Mouse (Mus musculus): Measurements from ENCODE around the gene Zdhhc14. TPM values are rescaled to one million over a fixed set of nuclear protein-coding genes. Genes with fewer than 3 reads are reported as not detected.

Gene Zdhhc14
- polyA plus RNA-seq, 1 experiment: 0.86 TPM

DNA sequence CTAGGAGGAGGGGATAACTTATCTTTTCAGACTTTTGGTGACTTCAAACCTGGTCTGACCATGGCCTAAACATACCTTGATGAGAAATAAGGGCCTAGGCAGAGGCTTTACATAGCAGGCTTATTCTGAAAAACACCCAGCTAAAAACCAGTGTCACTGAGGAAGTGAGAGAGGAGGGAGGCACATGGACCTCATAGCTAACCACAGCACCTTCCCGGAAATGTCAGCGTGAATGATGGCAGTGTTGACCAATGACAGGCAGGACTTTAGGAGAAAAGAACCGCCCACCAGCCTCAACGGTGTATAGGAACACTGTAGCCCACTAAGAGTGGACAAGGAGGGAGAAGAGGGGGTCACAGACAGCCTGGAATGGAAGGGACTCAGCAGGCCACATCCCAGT, 224.6 kb downstream of the Zdhhc14 start:
- no peak for TF ChIP-seq REST (IDR thresholded peaks at IDR 0.05; ENCODE audit: insufficient read depth, insufficient read length)
- TF ChIP-seq POLR2AphosphoS2 (IDR thresholded peaks at IDR 0.05; ENCODE audit: insufficient read length, low read depth): no peak
- TF ChIP-seq MYOD1 (IDR thresholded peaks at IDR 0.05; ENCODE audit: control insufficient read depth in 1 of 3, insufficient read length in 2 of 3, low read depth in 2 of 3): no peak
- TF ChIP-seq MAX (IDR thresholded peaks at IDR 0.05; ENCODE audit: low read depth): no peak
- TF ChIP-seq USF1 (IDR thresholded peaks at IDR 0.05; ENCODE audit: low read depth): no peak
- TF ChIP-seq CEBPB (IDR thresholded peaks at IDR 0.05; ENCODE audit: insufficient read depth, poor library complexity, severe bottlenecking): no peak
- TF ChIP-seq E2F4 (IDR thresholded peaks at IDR 0.05; ENCODE audit: insufficient read depth): no peak
- no peak for TF ChIP-seq TCF3 (IDR thresholded peaks at IDR 0.05; ENCODE audit: insufficient read length, low read depth)
- no peak for TF ChIP-seq TCF12 (IDR thresholded peaks at IDR 0.05; ENCODE audit: insufficient read depth, poor library complexity, severe bottlenecking)
- TF ChIP-seq POLR2A (IDR thresholded peaks at IDR 0.05; ENCODE audit: insufficient read length, low read depth): no peak
- no peak for TF ChIP-seq MYOG (IDR thresholded peaks at IDR 0.05; ENCODE audit: control insufficient read depth in 1 of 3, insufficient read depth in 1 of 3, insufficient read length in 2 of 3, low read depth in 2 of 3)
- TF ChIP-seq SRF (IDR thresholded peaks at IDR 0.05; ENCODE audit: control insufficient read depth, insufficient read length, low read depth): no peak
- H3K36me3 ChIP-seq (ENCODE audit: control insufficient read depth, insufficient read depth): no peaks in the 10 kb centered on the region

DNA sequence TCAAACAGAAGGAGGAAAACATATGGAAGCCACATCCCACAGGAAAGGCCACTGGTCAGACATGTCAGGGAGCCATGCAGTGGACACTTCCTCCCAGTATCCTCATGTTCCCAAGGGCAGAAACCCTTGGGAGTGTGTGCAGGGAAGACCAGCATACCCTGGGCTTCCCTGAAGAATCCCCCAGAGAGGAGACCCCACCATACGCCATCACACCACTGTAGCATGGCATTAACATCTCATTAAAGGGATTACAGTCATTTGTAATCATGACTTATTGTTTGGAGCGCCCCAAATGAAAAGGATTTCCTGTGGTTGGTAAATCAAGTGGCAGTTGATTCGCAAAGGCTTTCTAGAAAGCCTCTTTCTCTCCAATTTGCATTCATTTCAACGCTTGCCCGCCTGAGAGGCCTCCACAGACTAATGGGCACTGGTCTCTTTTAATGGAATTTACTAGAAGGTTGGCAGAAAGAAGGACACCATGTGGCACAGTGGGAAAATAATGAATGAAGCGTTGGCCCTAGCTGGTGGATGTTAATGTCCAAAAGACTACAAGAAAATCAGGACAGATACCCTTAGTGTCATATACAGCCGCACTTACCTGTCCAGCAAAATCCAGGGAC, 226.5 kb downstream of the Zdhhc14 start:
- no peaks in the 10 kb centered on the region for H3K36me3 ChIP-seq (ENCODE audit: control insufficient read depth, insufficient read depth)
- no peak overlapping the region for H3ac ChIP-seq (ENCODE audit: control insufficient read depth, insufficient read length)
- no peak for TF ChIP-seq CEBPB (IDR thresholded peaks at IDR 0.05; ENCODE audit: insufficient read depth, poor library complexity, severe bottlenecking)
- no peak for TF ChIP-seq MYOG (IDR thresholded peaks at IDR 0.05; ENCODE audit: control insufficient read depth in 1 of 3, insufficient read depth in 1 of 3, insufficient read length in 2 of 3, low read depth in 2 of 3)
- no peak for TF ChIP-seq TCF3 (IDR thresholded peaks at IDR 0.05; ENCODE audit: insufficient read length, low read depth)
- TF ChIP-seq REST (IDR thresholded peaks at IDR 0.05; ENCODE audit: insufficient read depth, insufficient read length): no peak
- no peak for TF ChIP-seq MAX (IDR thresholded peaks at IDR 0.05; ENCODE audit: low read depth)
- no peak for TF ChIP-seq SRF (IDR thresholded peaks at IDR 0.05; ENCODE audit: control insufficient read depth, insufficient read length, low read depth)
- no peak for TF ChIP-seq MYOD1 (IDR thresholded peaks at IDR 0.05; ENCODE audit: control insufficient read depth in 1 of 3, insufficient read length in 2 of 3, low read depth in 2 of 3)
- TF ChIP-seq POLR2A (IDR thresholded peaks at IDR 0.05; ENCODE audit: insufficient read length, low read depth): no peak
- no peak for TF ChIP-seq E2F4 (IDR thresholded peaks at IDR 0.05; ENCODE audit: insufficient read depth)
- TF ChIP-seq TCF12 (IDR thresholded peaks at IDR 0.05; ENCODE audit: insufficient read depth, poor library complexity, severe bottlenecking): no peak
- no peak for TF ChIP-seq USF1 (IDR thresholded peaks at IDR 0.05; ENCODE audit: low read depth)
- TF ChIP-seq POLR2AphosphoS2 (IDR thresholded peaks at IDR 0.05; ENCODE audit: insufficient read length, low read depth): no peak
- no peaks in the 10 kb centered on the region for H3K79me2 ChIP-seq (ENCODE audit: control insufficient read depth, insufficient read depth)
- peaks cover 28% of the 10 kb centered on the region for H3K27me3 ChIP-seq (ENCODE audit: control insufficient read depth, insufficient read depth, insufficient read length)
- no peak overlapping the region for H3K4me3 ChIP-seq
- H3K4me2 ChIP-seq (ENCODE audit: low read depth): no peak overlapping the region

More for the DNA sequence above, 224.6 kb downstream of the Zdhhc14 start:
- no peak overlapping the region for H3ac ChIP-seq (ENCODE audit: control insufficient read depth, insufficient read length)
- no peak overlapping the region for H3K4me2 ChIP-seq (ENCODE audit: low read depth)
- H3K27me3 ChIP-seq (ENCODE audit: control insufficient read depth, insufficient read depth, insufficient read length): peaks cover 33% of the 10 kb centered on the region
- H3K4me3 ChIP-seq: no peak overlapping the region
- no peaks in the 10 kb centered on the region for H3K79me2 ChIP-seq (ENCODE audit: control insufficient read depth, insufficient read depth)

DNA sequence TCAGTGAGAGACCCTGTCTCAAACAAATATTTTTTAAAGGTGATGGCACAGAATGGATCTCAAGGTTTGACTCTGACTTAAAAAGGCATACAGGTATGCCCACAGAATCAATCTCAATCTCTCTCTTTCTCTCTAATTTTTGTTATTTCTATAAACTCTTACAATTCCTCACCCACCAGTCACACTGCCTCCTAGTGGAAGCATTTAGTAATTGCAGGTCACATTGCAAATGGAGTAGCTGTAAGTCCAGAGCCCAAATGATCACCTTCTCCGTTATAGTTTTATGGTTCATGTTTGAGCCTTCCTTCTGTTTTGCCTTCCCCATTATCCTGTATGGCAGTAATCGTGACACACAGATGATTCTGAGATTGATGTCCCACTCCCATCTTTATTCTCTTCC, 230.4 kb downstream of the Zdhhc14 start:
- Histone ChIP-seq H3K27me3 (ENCODE audit: control insufficient read depth, insufficient read depth, insufficient read length) (peaks cover 44% of the 10 kb centered on the region), H3K79me2 (ENCODE audit: control insufficient read depth, insufficient read depth) (no peaks in the 10 kb centered on the region), H3K36me3 (ENCODE audit: control insufficient read depth, insufficient read depth) (no peaks in the 10 kb centered on the region), H3ac (ENCODE audit: control insufficient read depth, insufficient read length) (no peak overlapping the region), H3K4me3 (no peak overlapping the region), H3K4me2 (ENCODE audit: low read depth) (no peak overlapping the region)
- TF ChIP-seq MYOG (IDR thresholded peaks at IDR 0.05; ENCODE audit: control insufficient read depth in 1 of 3, insufficient read depth in 1 of 3, insufficient read length in 2 of 3, low read depth in 2 of 3) (no peak), TCF3 (IDR thresholded peaks at IDR 0.05; ENCODE audit: insufficient read length, low read depth) (no peak)

DNA sequence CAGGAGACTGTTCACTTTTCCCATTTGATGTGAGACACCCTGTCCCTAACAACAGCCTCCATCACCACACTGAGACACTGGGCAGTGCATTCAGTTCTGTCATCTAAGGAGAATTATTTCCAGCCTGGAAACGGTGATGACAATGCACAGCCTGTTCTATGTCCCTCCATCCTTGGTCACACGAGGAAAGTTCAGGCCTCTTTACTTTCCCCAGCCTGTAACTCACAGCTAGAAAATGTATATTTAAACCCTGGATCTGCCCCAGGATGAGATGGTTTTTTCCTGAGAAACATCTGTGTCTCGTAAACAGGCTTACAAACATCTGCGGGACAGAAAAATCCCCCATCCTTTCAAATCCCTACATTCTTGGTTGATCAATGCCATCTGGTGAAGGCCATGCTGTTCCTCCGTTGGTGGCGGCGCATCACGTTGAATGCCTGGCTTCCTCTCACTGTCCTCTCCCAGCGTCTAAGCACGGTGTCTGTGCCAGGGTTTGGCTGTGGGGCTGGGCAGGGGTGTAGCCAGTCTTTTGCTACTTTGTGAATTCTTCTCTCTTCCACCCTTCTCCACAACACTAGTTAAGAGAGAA, 231.3 kb downstream of the Zdhhc14 start:
- Histone ChIP-seq H3K4me2 (ENCODE audit: low read depth) (no peak overlapping the region), H3K36me3 (ENCODE audit: control insufficient read depth, insufficient read depth) (no peaks in the 10 kb centered on the region), H3K27me3 (ENCODE audit: control insufficient read depth, insufficient read depth, insufficient read length) (peaks cover 53% of the 10 kb centered on the region), H3K79me2 (ENCODE audit: control insufficient read depth, insufficient read depth) (no peaks in the 10 kb centered on the region), H3ac (ENCODE audit: control insufficient read depth, insufficient read length) (no peak overlapping the region), H3K4me3 (no peak overlapping the region)
- TF ChIP-seq E2F4 (IDR thresholded peaks at IDR 0.05; ENCODE audit: insufficient read depth) (no peak), MYOD1 (IDR thresholded peaks at IDR 0.05; ENCODE audit: control insufficient read depth in 1 of 3, insufficient read length in 2 of 3, low read depth in 2 of 3) (no peak), TCF12 (IDR thresholded peaks at IDR 0.05; ENCODE audit: insufficient read depth, poor library complexity, severe bottlenecking) (no peak)

DNA sequence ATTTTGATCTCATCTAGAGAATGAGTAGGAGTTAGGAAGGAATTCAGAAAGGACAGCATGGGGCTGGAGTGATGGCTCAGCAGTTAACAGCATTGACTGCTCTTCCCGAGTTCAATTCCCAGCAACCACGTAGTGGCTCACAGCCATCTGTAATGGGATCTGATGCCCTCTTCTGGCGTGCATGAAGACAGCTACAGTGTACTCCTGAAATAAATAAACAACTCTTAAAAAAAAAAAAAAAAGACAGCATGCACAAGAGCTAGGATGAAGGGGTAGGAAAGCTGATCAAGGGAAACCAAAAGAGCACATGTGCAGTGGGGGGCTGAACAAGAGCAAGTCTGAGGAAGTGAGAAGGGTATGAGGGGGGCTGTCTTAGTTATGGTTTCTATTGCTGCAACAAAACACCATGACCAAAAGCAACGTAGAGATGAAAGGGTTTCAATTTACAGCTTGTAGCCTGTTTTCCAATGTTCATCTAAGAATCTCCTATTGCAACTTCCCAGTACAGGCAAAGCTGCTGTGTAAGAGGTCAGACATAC, 237.3 kb downstream of the Zdhhc14 start:
- no peak overlapping the region for H3ac ChIP-seq (ENCODE audit: control insufficient read depth, insufficient read length)
- H3K79me2 ChIP-seq (ENCODE audit: control insufficient read depth, insufficient read depth): no peaks in the 10 kb centered on the region
- H3K27me3 ChIP-seq (ENCODE audit: control insufficient read depth, insufficient read depth, insufficient read length): peaks cover 65% of the 10 kb centered on the region
- no peaks in the 10 kb centered on the region for H3K36me3 ChIP-seq (ENCODE audit: control insufficient read depth, insufficient read depth)
- H3K4me3 ChIP-seq: no peak overlapping the region
- H3K4me2 ChIP-seq (ENCODE audit: low read depth): no peak overlapping the region
- no peak for TF ChIP-seq USF1 (IDR thresholded peaks at IDR 0.05; ENCODE audit: low read depth)
- TF ChIP-seq MYOG (IDR thresholded peaks at IDR 0.05; ENCODE audit: control insufficient read depth in 1 of 3, insufficient read depth in 1 of 3, insufficient read length in 2 of 3, low read depth in 2 of 3): no peak
- TF ChIP-seq E2F4 (IDR thresholded peaks at IDR 0.05; ENCODE audit: insufficient read depth): no peak
- no peak for TF ChIP-seq POLR2A (IDR thresholded peaks at IDR 0.05; ENCODE audit: insufficient read length, low read depth)
- TF ChIP-seq SRF (IDR thresholded peaks at IDR 0.05; ENCODE audit: control insufficient read depth, insufficient read length, low read depth): no peak
- no peak for TF ChIP-seq CEBPB (IDR thresholded peaks at IDR 0.05; ENCODE audit: insufficient read depth, poor library complexity, severe bottlenecking)
- TF ChIP-seq POLR2AphosphoS2 (IDR thresholded peaks at IDR 0.05; ENCODE audit: insufficient read length, low read depth): no peak
- no peak for TF ChIP-seq MAX (IDR thresholded peaks at IDR 0.05; ENCODE audit: low read depth)
- no peak for TF ChIP-seq TCF12 (IDR thresholded peaks at IDR 0.05; ENCODE audit: insufficient read depth, poor library complexity, severe bottlenecking)
- no peak for TF ChIP-seq MYOD1 (IDR thresholded peaks at IDR 0.05; ENCODE audit: control insufficient read depth in 1 of 3, insufficient read length in 2 of 3, low read depth in 2 of 3)
- TF ChIP-seq TCF3 (IDR thresholded peaks at IDR 0.05; ENCODE audit: insufficient read length, low read depth): no peak
